Mouse (Mus musculus): ENCODE results near the gene Ppfia4.

DNA sequence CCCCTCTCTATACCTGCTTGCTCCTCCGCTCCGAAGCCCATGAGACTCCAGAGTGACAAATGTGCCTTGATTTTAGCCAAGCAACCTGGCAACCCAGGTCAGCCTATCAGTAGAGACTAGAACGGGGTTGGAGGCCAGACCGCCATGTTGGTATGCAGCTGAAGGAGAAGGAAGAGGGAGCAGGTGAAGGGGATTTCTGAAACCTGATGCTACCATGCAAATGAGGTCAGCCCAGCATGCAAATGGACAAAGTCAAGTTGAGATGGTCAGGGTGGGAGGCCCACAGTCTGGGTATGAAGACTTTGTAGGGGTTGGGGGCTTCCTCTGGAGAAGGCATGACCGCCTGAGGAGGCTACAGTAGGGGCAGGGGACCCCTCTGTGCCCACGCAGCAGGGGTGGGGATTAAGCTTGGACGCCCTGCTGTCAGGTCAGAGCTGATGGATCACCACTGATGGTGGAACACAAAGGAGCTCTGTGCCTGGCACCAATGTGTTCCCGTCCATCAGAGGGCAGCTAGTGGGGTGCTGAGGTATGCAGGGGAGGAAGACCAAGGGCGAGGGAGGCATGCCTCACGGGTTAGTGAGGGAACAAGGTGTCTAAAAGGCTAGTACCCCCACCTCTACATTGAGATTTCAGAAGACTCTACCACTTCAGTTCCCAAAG lies 47.1 kb downstream of the Ppfia4 start:
- TF ChIP-seq MAFK (IDR thresholded peaks at IDR 0.05; ENCODE audit: insufficient replicate concordance, low read length) (0 out of 2 replicates have a peak, but pooled peaks have one; percentile 38), POLR2AphosphoS2 (IDR thresholded peaks at IDR 0.05; ENCODE audit: low read depth, low read length) (no peak), TBP (conservative IDR thresholded peaks at IDR 0.05; ENCODE audit: low read depth, low read length) (0 out of 2 replicates have a peak, but pooled peaks have one; percentile 45)

Data from CH12.LX (cell line).